9 mouse cellular contexts compared by ENCODE assay signal in genomic region chr10:112801560-112801959, GRCm38 (mm10).
A peak's percentile ranks its signal among the peaks of the same experiment; 100 is the strongest.
DNase-seq lines count a peak whose midpoint lies in the region; ATAC-seq and TF ChIP-seq lines count a peak whose summit lies in the region.
"Had no signal": no experiment of that assay in that cellular context is flagged by ENCODE, and none has a peak within 500 bp of the region (broad histone marks: within the 10 kb centered on the region; RNA-seq: fewer than 3 reads in every experiment).

No protein-coding gene starts in this region.

- no peaks in the 10 kb centered on the region for H3K4me1 ChIP-seq in heart, postnatal 0 days (ENCODE audit: control insufficient read depth, insufficient read depth)
- no peaks in the 10 kb centered on the region for H3K4me1 ChIP-seq in heart, embryonic 11.5 days (ENCODE audit: control insufficient read depth, insufficient read depth, low read length)
- peaks cover 10% of the 10 kb centered on the region for H3K4me1 ChIP-seq in E14TG2a.4 (replicated peaks; ENCODE audit: low read depth, low read length)

- no peak overlapping the region for H3K4me3 ChIP-seq in heart, postnatal 0 days (ENCODE audit: low read depth, low read length)
- H3K4me3 ChIP-seq in heart, embryonic 11.5 days (ENCODE audit: low read depth, low read length): no peak overlapping the region
- no peak overlapping the region for H3K4me3 ChIP-seq in E14TG2a.4 (replicated peaks; ENCODE audit: low read length)

- no peak for TF ChIP-seq EP300 in heart, postnatal 0 days (IDR thresholded peaks at IDR 0.05; ENCODE audit: low read depth)

- H3K9me3 ChIP-seq in heart, postnatal 0 days (replicated peaks; ENCODE audit: control insufficient read depth, low read length): no peaks in the 10 kb centered on the region
- no peaks in the 10 kb centered on the region for H3K9me3 ChIP-seq in heart, embryonic 11.5 days (replicated peaks; ENCODE audit: control insufficient read depth, low read length)
- H3K9me3 ChIP-seq in E14TG2a.4 (ENCODE audit: low read length): no peaks in the 10 kb centered on the region

- no peak for ATAC-seq in heart, postnatal 0 days (ENCODE audit: insufficient read depth, low read depth)
- ATAC-seq in heart, embryonic 11.5 days (replicated peaks; ENCODE audit: insufficient number of reproducible peaks, low FRiP score, low TSS enrichment): no peak

- H3K4me2 ChIP-seq in heart, postnatal 0 days (ENCODE audit: low read depth, low read length): no peak overlapping the region
- no peak overlapping the region for H3K4me2 ChIP-seq in heart, embryonic 11.5 days

- H3K9ac ChIP-seq in heart, postnatal 0 days (replicated peaks; ENCODE audit: low read depth, low read length): no peak overlapping the region
- no peak overlapping the region for H3K9ac ChIP-seq in heart, embryonic 11.5 days (ENCODE audit: low read depth, low read length)

- peak; percentile 15 for DNase-seq in heart, postnatal 0 days (ENCODE audit: low spot score)
- peak; percentile 61 to 73 for DNase-seq in cerebellum, postnatal 10 days
- DNase-seq in frontal cortex, postnatal 36 days (ENCODE audit: low spot score in 2 of 2): peak; percentile 27 to 56
- peak; percentile 7 for DNase-seq in layer of hippocampus, adult 9-10 months (ENCODE audit: low spot score)
- DNase-seq in mesoderm, embryonic 11.5 days (ENCODE audit: low read depth, low spot score): peak; percentile 66
- DNase-seq in thymus, postnatal 14 days: peak; percentile 3

- peak; percentile 79 for TF ChIP-seq CTCF in heart, postnatal 0 days (IDR thresholded peaks at IDR 0.05; ENCODE audit: low read depth)
- peak; percentile 76 for TF ChIP-seq CTCF in E14TG2a.4 (conservative IDR thresholded peaks at IDR 0.05; ENCODE audit: low read length)

- WGBS in heart, postnatal 0 days: 5% methylated on average over 5 of the region's 5 CpGs
- WGBS in heart, embryonic 11.5 days (ENCODE audit: insufficient replicate concordance): 9% methylated on average over 5 of the region's 5 CpGs

- H3K36me3 ChIP-seq in heart, postnatal 0 days (replicated peaks; ENCODE audit: control insufficient read depth, insufficient read depth, low read length): no peaks in the 10 kb centered on the region
- H3K36me3 ChIP-seq in heart, embryonic 11.5 days (ENCODE audit: control insufficient read depth, insufficient read depth, low read length): no peaks in the 10 kb centered on the region
- H3K36me3 ChIP-seq in E14TG2a.4 (ENCODE audit: insufficient read depth, low read length): no peaks in the 10 kb centered on the region

- no peaks in the 10 kb centered on the region for H3K27me3 ChIP-seq in heart, postnatal 0 days (ENCODE audit: control insufficient read depth, insufficient read depth, low read length)
- H3K27me3 ChIP-seq in heart, embryonic 11.5 days (ENCODE audit: control insufficient read depth, insufficient read depth, low read length): no peaks in the 10 kb centered on the region
- H3K27me3 ChIP-seq in E14TG2a.4 (ENCODE audit: insufficient read depth, low read length): no peaks in the 10 kb centered on the region

- H3K27ac ChIP-seq in heart, postnatal 0 days (ENCODE audit: low read depth): no peak overlapping the region
- H3K27ac ChIP-seq in heart, embryonic 11.5 days (ENCODE audit: low read depth, low read length): no peak overlapping the region
- H3K27ac ChIP-seq: macrophage had no signal

Comparison
In these comparisons a context has a peak if more than half of its experiments do, and no peak if none do; other contexts are left out.
1. DNase-seq: peak in every context shown above with its lines; median percentile 67 in cerebellum, postnatal 10 days; 66 in mesoderm, embryonic 11.5 days; 42 in frontal cortex, postnatal 36 days; 15 in heart, postnatal 0 days; 7 in layer of hippocampus, adult 9-10 months; 3 in thymus, postnatal 14 days.